Mouse (Mus musculus): ENCODE data around the gene Tnfaip8l1. TPM values are rescaled to one million over a fixed set of nuclear protein-coding genes. Genes with fewer than 3 reads are reported as not detected.

Tnfaip8l1 gene
- polyA plus RNA-seq, 1 experiment, result 1.2 TPM

GRCm38 (mm10) chr17:56149897-56150296 lies 12.4 kb upstream of the Tnfaip8l1 start:
- TF ChIP-seq GATA1 (IDR thresholded peaks at IDR 0.05; ENCODE audit: low read length), result no peak

GRCm38 (mm10) chr17:56153643-56154042 lies 8.6 kb upstream of the Tnfaip8l1 start:
- no peak for TF ChIP-seq GATA1 (IDR thresholded peaks at IDR 0.05; ENCODE audit: low read length)

DNA sequence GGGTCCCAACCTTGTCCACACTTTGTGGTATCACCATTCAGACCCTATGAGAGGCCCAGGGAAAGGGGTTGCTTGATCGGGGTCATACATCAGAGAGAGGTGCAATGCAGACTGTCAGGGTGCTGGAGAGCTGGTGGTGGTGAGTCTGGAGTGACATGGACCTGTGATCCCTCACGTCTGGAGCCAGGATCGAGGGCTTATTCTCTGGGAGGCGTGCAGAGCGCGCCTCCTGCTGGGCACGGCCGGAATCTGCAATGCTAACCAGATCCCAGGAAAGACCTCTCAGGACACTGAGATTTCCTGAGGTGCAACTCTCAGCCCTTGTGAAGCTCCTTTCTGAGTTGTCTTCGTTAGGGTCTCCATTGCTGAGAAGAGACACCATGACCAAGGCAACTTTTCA lies 2.5 kb upstream of the Tnfaip8l1 start:
- TF ChIP-seq GATA1 (IDR thresholded peaks at IDR 0.05; ENCODE audit: low read length), result no peak

DNA sequence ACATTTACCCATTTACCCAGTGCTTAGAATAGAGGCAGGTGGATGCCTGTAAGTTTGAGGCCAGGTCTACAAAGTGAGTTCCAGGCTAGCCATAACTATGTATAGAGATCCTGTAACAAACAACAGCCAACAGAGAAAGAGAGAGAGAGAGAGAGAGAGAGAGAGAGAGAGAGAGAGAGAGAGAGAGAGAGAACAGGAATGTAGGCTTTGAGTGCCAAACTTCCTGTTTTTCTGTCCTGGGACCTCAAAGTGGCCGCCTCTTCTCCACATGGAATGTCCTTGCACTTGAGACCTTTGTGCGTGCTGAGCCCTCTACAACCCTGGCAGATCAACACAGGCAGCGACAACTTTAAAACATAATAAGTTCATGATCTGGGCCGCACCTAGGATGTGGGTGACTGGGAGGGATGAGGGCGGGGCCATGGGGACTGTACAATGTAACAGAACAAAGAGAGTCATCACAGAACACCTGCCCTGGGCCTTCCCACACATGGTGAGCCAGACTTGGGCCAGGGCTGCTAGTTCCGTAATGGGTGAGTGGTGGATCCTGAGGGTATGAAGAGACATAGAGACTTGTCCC lies 1.3 kb downstream of the Tnfaip8l1 start:
- TF ChIP-seq GATA1 (IDR thresholded peaks at IDR 0.05; ENCODE audit: low read length), result no peak

DNA sequence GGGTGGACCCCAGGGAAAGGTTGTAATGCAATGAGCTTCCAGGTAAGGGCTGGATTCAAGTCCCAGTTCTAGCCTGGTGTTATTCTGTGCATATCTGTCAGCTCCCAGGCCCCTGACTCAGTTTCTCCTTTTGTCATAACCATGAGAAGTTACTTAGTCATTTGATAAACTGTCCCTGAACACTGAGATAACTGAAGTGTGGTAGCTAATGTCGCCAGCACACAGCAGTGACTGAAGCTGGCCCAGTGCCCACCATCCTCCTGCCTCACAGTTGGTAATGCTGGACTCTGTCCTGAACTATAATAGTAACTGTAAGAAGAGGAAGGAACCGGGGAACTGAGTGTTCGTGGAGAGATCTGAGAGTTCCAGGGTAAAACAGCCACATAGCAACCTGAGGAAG lies 2.2 kb downstream of the Tnfaip8l1 start:
- TF ChIP-seq GATA1 (IDR thresholded peaks at IDR 0.05; ENCODE audit: low read length), result no peak

DNA sequence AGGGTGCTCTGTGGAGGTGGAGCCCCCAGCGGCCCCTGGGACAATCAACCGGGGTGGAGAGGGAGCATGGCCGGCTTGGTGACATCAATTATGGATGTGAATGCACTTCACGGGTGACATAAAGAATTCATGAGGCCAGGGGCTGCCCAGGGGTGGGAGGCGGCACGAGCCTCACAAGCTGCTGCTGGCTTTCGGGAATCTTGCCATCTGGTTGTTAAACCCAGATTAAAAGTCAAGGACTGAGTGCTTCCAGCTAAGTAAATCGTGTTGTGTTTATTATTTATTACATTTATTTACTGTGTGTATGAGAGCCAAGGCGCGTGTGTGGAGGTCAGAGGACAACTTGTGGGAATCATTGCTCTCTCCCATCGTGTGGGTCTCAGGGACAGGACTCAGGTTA lies 3.4 kb downstream of the Tnfaip8l1 start:
- TF ChIP-seq GATA1 (IDR thresholded peaks at IDR 0.05; ENCODE audit: low read length), result no peak

GRCm38 (mm10) chr17:56169830-56170229 lies 7.6 kb downstream of the Tnfaip8l1 start:
- no peak for TF ChIP-seq GATA1 (IDR thresholded peaks at IDR 0.05; ENCODE audit: low read length)

DNA sequence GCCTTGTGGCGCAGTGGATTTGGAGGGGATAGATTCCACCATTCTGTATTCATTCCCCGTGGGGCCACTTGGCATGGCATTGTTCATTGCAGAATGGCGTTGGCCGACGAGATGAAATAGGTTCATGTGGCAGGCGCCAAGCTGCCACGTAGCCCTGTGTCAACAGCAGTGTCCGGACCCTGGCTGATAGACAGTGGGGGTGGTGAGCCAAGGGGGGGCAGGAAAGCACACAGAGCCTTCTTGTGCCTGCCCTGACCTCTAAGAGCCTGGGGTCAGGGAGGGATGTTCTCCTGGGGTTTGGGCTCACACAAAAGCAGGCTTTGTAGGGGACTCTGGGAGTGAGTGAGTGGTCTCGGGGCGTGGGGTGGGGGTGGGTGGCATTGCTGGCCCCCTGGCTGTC lies 8.4 kb downstream of the Tnfaip8l1 start:
- no peak for TF ChIP-seq GATA1 (IDR thresholded peaks at IDR 0.05; ENCODE audit: low read length)

DNA sequence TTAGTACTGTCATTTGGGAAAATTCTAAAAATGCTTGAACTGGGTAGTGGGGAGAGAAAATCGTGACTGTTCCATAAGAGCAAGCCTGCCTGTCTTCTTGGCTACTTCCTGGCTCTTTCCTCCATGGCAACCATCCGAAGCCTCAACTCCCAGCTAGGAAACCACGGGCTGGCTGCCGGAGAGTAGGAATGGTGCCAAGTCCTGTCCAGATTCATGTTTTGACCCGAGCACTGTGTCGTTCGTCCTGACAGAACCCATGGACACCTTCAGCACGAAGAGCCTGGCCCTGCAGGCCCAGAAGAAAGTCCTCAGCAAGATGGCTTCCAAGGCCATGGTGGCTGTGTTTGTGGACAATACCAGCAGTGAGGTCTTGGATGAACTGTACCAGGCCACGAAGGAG lies 9.2 kb downstream of the Tnfaip8l1 start:
- no peak for TF ChIP-seq GATA1 (IDR thresholded peaks at IDR 0.05; ENCODE audit: low read length)

GRCm38 (mm10) chr17:56171881-56172280 lies 9.6 kb downstream of the Tnfaip8l1 start:
- no peak for TF ChIP-seq GATA1 (IDR thresholded peaks at IDR 0.05; ENCODE audit: low read length)

GRCm38 (mm10) chr17:56173401-56174046 lies 11.2 kb downstream of the Tnfaip8l1 start:
- TF ChIP-seq GATA1 (IDR thresholded peaks at IDR 0.05; ENCODE audit: low read length), result no peak

DNA sequence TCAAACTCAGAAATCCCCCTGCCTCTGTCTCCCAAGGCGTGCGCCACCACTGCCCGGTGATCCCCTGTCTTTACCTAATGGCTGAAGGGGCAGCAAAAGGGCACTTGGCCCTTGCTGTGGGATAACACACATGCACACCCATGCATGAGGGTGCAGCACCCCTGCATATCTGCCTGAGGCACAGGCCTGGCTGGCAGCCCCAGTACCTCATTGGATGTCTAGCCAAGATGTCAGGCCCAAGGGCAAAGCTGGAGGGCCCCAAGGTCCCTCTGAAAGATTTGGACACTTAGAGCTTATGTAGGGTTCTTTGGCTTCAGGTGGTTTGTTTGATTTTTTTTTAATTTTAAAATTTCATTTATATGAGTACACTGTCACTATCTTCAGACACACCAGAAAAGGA lies 13.1 kb downstream of the Tnfaip8l1 start:
- TF ChIP-seq GATA1 (IDR thresholded peaks at IDR 0.05; ENCODE audit: low read length), result no peak

- TF ChIP-seq GATA1 (IDR thresholded peaks at IDR 0.05; ENCODE audit: low read length), result no peak
Observed at GRCm38 (mm10) chr17:56182975-56183657, 20.8 kb downstream of the Tnfaip8l1 start.

GRCm38 (mm10) chr17:56183658-56184103 lies 21.4 kb downstream of the Tnfaip8l1 start, which contains the start of gene Mydgf:
Gene Mydgf (minus strand): TSS chr17:56183920.
- no peak for TF ChIP-seq GATA1 (IDR thresholded peaks at IDR 0.05; ENCODE audit: low read length)

- TF ChIP-seq GATA1 (IDR thresholded peaks at IDR 0.05; ENCODE audit: low read length), result no peak
Observed at GRCm38 (mm10) chr17:56185281-56186141, 23.2 kb downstream of the Tnfaip8l1 start.

- no peak for TF ChIP-seq GATA1 (IDR thresholded peaks at IDR 0.05; ENCODE audit: low read length)
Observed at GRCm38 (mm10) chr17:56191266-56191665, 29.0 kb downstream of the Tnfaip8l1 start.
